Comparison of ENCODE assay signal across 22 mouse cellular contexts in the genomic region with DNA sequence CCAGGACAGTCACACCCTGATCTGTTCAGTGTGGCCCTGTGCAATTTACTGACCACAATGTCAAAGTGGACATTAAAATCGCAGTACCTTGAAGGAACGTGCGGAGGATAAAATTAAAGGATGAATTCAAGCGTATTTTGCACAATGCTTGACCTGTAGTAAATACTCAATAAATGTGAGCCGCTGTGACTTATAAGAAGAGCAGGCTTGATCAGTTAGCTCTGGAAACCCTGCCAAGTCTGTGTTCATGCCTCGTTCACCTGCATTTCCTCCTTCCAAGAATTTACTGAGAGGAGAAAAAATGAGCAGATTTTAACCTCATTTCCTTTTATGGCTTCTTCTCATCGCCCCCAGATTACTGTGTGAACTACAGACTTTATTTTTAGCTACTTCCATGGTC. TPM values are rescaled to one million over a fixed set of nuclear protein-coding genes. Genes with fewer than 3 reads are reported as not detected.
DNase-seq lines count a peak whose midpoint lies in the region; ATAC-seq and TF ChIP-seq lines count a peak whose summit lies in the region.
"Had no signal": no experiment of that assay in that cellular context is flagged by ENCODE, and none has a peak within 500 bp of the region (broad histone marks: within the 10 kb centered on the region; RNA-seq: fewer than 3 reads in every experiment).

No protein-coding gene starts in this region.

- TF ChIP-seq POLR2A in kidney, adult 2 months (IDR thresholded peaks at IDR 0.05; ENCODE audit: low read depth, low read length): no peak

- H3K27me3 ChIP-seq in kidney, adult 2 months (replicated peaks; ENCODE audit: control insufficient read depth, insufficient read depth, low read length): no peaks in the 10 kb centered on the region
- H3K27me3 ChIP-seq in kidney, embryonic 15.5 days: no peaks in the 10 kb centered on the region
- H3K27me3 ChIP-seq in Patski: no peaks in the 10 kb centered on the region

- H3K4me1 ChIP-seq in kidney, adult 2 months (ENCODE audit: control insufficient read depth, insufficient read depth, low read length): no peaks in the 10 kb centered on the region
- peaks cover 4% of the 10 kb centered on the region; the same call in 1 of the 2 replicates for H3K4me1 ChIP-seq in kidney, embryonic 15.5 days

- no peak overlapping the region for H3K27ac ChIP-seq in kidney, adult 2 months (ENCODE audit: insufficient read depth, low read depth, low read length)
- H3K27ac ChIP-seq in kidney, embryonic 15.5 days: 0 out of 2 replicates have a peak overlapping the region, but pooled peaks have one; percentile 7

- no peak for ATAC-seq in kidney, embryonic 15.5 days (replicated peaks; ENCODE audit: low FRiP score)
- peak; percentile 28 for ATAC-seq in Patski
- ATAC-seq: activated CD4-positive, CD25-positive, alpha-beta regulatory T cell, adult 4 months; CD4-positive, CD25-positive, alpha-beta regulatory T cell, adult 4 months had no signal

- H3K36me3 ChIP-seq in kidney, adult 2 months (ENCODE audit: control insufficient read depth, insufficient read depth, low read length): no peaks in the 10 kb centered on the region
- H3K36me3 ChIP-seq in kidney, embryonic 15.5 days: no peaks in the 10 kb centered on the region
- H3K36me3 ChIP-seq: G1E had no signal

- CTCF ChIA-PET in Patski (lab: Charles Lee): no interaction called here

- WGBS in kidney, adult 2 months: 43% methylated on average over 7 of the region's 7 CpGs
- whole genome bisulfite sequencing in kidney, embryonic 15.5 days: 47% methylated on average over 7 of the region's 7 CpGs

- no peak overlapping the region for H3K4me3 ChIP-seq in kidney, adult 2 months (ENCODE audit: insufficient read depth, low read depth, low read length)
- no peak overlapping the region for H3K4me3 ChIP-seq in kidney, embryonic 15.5 days (replicated peaks)

- no peak overlapping the region for H3K9ac ChIP-seq in kidney, embryonic 15.5 days

- no peak for TF ChIP-seq CTCF in kidney, adult 2 months (conservative IDR thresholded peaks at IDR 0.05; ENCODE audit: insufficient read depth, insufficient read length, low read depth, low read length)
- TF ChIP-seq CTCF in Patski (IDR thresholded peaks at IDR 0.05): no peak

- H3K9me3 ChIP-seq in kidney, embryonic 15.5 days (replicated peaks): no peaks in the 10 kb centered on the region

- DNase-seq in kidney, adult 2 months: peak; percentile 6
- DNase-seq in kidney, adult 18-20 months: no peak
- DNase-seq in kidney, postnatal 25 days: no peak
- DNase-seq in Patski (ENCODE audit: low read depth, low spot score): peak; percentile 60
- DNase-seq in brain, adult 2 months (ENCODE audit: low read depth, low spot score): peak; percentile 45
- DNase-seq in layer of hippocampus, adult 11-12 months (ENCODE audit: low spot score): no peak
- DNase-seq in urinary bladder, adult 18-20 months (ENCODE audit: low spot score in 2 of 2): no peak
- DNase-seq: adrenal gland, adult 2 months; adrenal gland, adult 8-10 months; adrenal gland, postnatal 10 days; adrenal gland, postnatal 14 days; adrenal gland, postnatal 25 days; adrenal gland, postnatal 36 days; B cell, adult 2 months; cerebellum, adult 11 months; cerebellum, adult 11-12 months; cerebellum, adult 18-20 months; cerebellum, adult 2 months had no signal

- no peak overlapping the region for H3K4me2 ChIP-seq in kidney, embryonic 15.5 days

- POLR2A ChIA-PET in Patski (lab: Charles Lee): no interaction called here

- in situ Hi-C loops in Patski (cut with MboI; ENCODE audit: low pct_unique_long_range_greater_than_20kb): no loop called here

RNA-seq across cellular contexts. Expression of a gene that starts 52.2 kb away (rescaled TPM):
- 3.1 and 3.3 TPM in 2 replicates for polyA plus RNA-seq in kidney, adult 2 months (2012; rRNA removed)
- polyA plus RNA-seq in kidney, embryonic 15.5 days (2015; fragmentation: Nextera tagmentation; extraction: Ambion mirVana): 19.0 and 20.2 TPM in 2 replicates
- polyA plus RNA-seq in Patski (2021): 34.9 TPM

Comparison
In these comparisons a context has a peak if more than half of its experiments do, and no peak if none do; other contexts are left out.
1. DNase-seq: peak in kidney, adult 2 months (single experiment), Patski (single experiment) and brain, adult 2 months (single experiment); none in kidney, adult 18-20 months (single experiment), kidney, postnatal 25 days (0 of 2), layer of hippocampus, adult 11-12 months (single experiment) and urinary bladder, adult 18-20 months (0 of 2).